Mouse (Mus musculus) forebrain, embryonic 15.5 days (tissue): ENCODE measurements at regions not wholly inside any gene's neighbourhood (a gene's known extent, or its start where the extent isn't known, plus 50 kb on each side); places are given as distances from the start of the nearest gene placed in this dataset.

Source experiments
- ATAC-seq: fragments of 200-750 bp; cut with Nextera tagmentation; replicated peaks from 2 replicates; pipeline ENCODE4 v1.8.0; 2017; ENCODE audit warnings: mild to moderate bottlenecking, moderate TSS enrichment, moderate library complexity
- H3K27ac ChIP-seq: fragments of 300-500 bp; sonication (generic); replicated peaks from 2 replicates; pipeline ENCODE4 v1.5.1; 2015; ENCODE audit warnings: mild to moderate bottlenecking, inconsistent platforms
- H3K27me3 ChIP-seq: fragments of 300-500 bp; sonication (generic); 2 replicates; pipeline ENCODE4 v1.6.1; 2015; ENCODE audit warnings: inconsistent platforms
- H3K36me3 ChIP-seq: fragments of 300-500 bp; sonication (generic); 2 replicates; pipeline ENCODE4 v1.6.1; 2015; ENCODE audit warnings: mild to moderate bottlenecking, inconsistent platforms
- H3K4me1 ChIP-seq: fragments of 300-500 bp; sonication (generic); 2 replicates; pipeline ENCODE4 v1.6.1; 2015; ENCODE audit warnings: inconsistent platforms
- H3K4me2 ChIP-seq: fragments of 300-500 bp; sonication (generic); replicated peaks from 2 replicates; pipeline ENCODE4 v1.6.1; 2015; ENCODE audit warnings: mild to moderate bottlenecking, inconsistent platforms
- H3K4me3 ChIP-seq: fragments of 300-500 bp; sonication (generic); 2 replicates; pipeline ENCODE4 v1.5.1; 2015; ENCODE audit warnings: mild to moderate bottlenecking, inconsistent platforms
- H3K9ac ChIP-seq: fragments of 300-500 bp; sonication (generic); replicated peaks from 2 replicates; pipeline ENCODE4 v1.6.1; 2015; ENCODE audit warnings: mild to moderate bottlenecking, inconsistent platforms
- H3K9me3 ChIP-seq: fragments of 300-500 bp; sonication (generic); 2 replicates; pipeline ENCODE4 v1.6.1; 2016; ENCODE audit warnings: inconsistent platforms
- WGBS: fragments of 180-500 bp; shearing (Covaris S2); methylation state at CpG from one replicate; pipeline ENCODE4 v1.1.7; 2015; ENCODE audit warnings: mixed read lengths; 5-methylcytosine and 5-hydroxymethylcytosine counted together

- Histone ChIP-seq H3K9me3 (no peaks in the 10 kb centered on the region), H3K27ac (peak overlapping the region; percentile 57), H3K4me2 (no peak overlapping the region)
These were observed 206.1 kb upstream of the Camk1g start for GRCm38 (mm10) chr1:193575986-193576713.

GRCm38 (mm10) chr1:193572827-193573226 lies 202.7 kb upstream of the Camk1g start:
- ATAC-seq, result no peak
- Histone ChIP-seq H3K36me3 (no peaks in the 10 kb centered on the region), H3K4me2 (no peak overlapping the region), H3K27me3 (no peaks in the 10 kb centered on the region), H3K9ac (no peak overlapping the region), H3K4me1 (peaks cover 14% of the 10 kb centered on the region), H3K9me3 (no peaks in the 10 kb centered on the region), H3K27ac (no peak overlapping the region), H3K4me3 (no peak overlapping the region)
- WGBS, result 83% methylated on average over 2 of the region's 2 CpGs

More at GRCm38 (mm10) chr1:193575986-193576713, 206.1 kb upstream of the Camk1g start:
- Histone ChIP-seq H3K27me3 (no peaks in the 10 kb centered on the region), H3K36me3 (no peaks in the 10 kb centered on the region), H3K9ac (no peak overlapping the region), H3K4me1 (peaks cover 14% of the 10 kb centered on the region), H3K4me3 (no peak overlapping the region)
- peak; percentile 96 for ATAC-seq
- 5% methylated on average over 12 of the region's 12 CpGs for WGBS

GRCm38 (mm10) chr1:193572411-193572810 lies 202.3 kb upstream of the Camk1g start:
- Histone ChIP-seq H3K36me3 (no peaks in the 10 kb centered on the region), H3K9ac (no peak overlapping the region), H3K27me3 (no peaks in the 10 kb centered on the region), H3K4me1 (peaks cover 14% of the 10 kb centered on the region), H3K27ac (no peak overlapping the region), H3K9me3 (no peaks in the 10 kb centered on the region), H3K4me2 (no peak overlapping the region), H3K4me3 (no peak overlapping the region)
- ATAC-seq, result no peak
- WGBS, result 94% methylated on average over 3 of the region's 3 CpGs

- H3K4me3 ChIP-seq, result no peak overlapping the region
- H3K9ac ChIP-seq, result no peak overlapping the region
- no peaks in the 10 kb centered on the region for H3K27me3 ChIP-seq
- peaks cover 9% of the 10 kb centered on the region for H3K4me1 ChIP-seq
- H3K27ac ChIP-seq, result no peak overlapping the region
- H3K4me2 ChIP-seq, result no peak overlapping the region
- H3K9me3 ChIP-seq, result no peaks in the 10 kb centered on the region
- H3K36me3 ChIP-seq, result no peaks in the 10 kb centered on the region
- ATAC-seq, result no peak
These were observed 201.0 kb upstream of the Camk1g start for GRCm38 (mm10) chr1:193571088-193571487.

- no peak for ATAC-seq
- peaks cover 5% of the 10 kb centered on the region; the same call in 1 of the 2 replicates for H3K4me1 ChIP-seq
- H3K4me2 ChIP-seq, result no peak overlapping the region
- no peak overlapping the region for H3K27ac ChIP-seq
- no peaks in the 10 kb centered on the region for H3K36me3 ChIP-seq
- 46% methylated on average over 4 of the region's 4 CpGs for WGBS
- H3K4me3 ChIP-seq, result no peak overlapping the region
- no peak overlapping the region for H3K9ac ChIP-seq
- H3K9me3 ChIP-seq, result no peaks in the 10 kb centered on the region
- H3K27me3 ChIP-seq, result no peaks in the 10 kb centered on the region
These were observed 198.6 kb upstream of the Camk1g start for GRCm38 (mm10) chr1:193568586-193569174.

- no peaks in the 10 kb centered on the region for H3K36me3 ChIP-seq
- no peaks in the 10 kb centered on the region for H3K9me3 ChIP-seq
- H3K27ac ChIP-seq, result no peak overlapping the region
- no peak for ATAC-seq
- no peak overlapping the region for H3K4me2 ChIP-seq
- no peak overlapping the region for H3K4me3 ChIP-seq
- no peaks in the 10 kb centered on the region for H3K27me3 ChIP-seq
- H3K9ac ChIP-seq, result no peak overlapping the region
- 57% methylated on average over 1 of the region's 1 CpGs for whole genome bisulfite sequencing
- H3K4me1 ChIP-seq, result peaks cover 5% of the 10 kb centered on the region; the same call in 1 of the 2 replicates
These were observed 197.1 kb upstream of the Camk1g start for GRCm38 (mm10) chr1:193567217-193567616.

GRCm38 (mm10) chr1:193564225-193564624 lies 194.1 kb upstream of the Camk1g start:
- peak; percentile 51; the same call in 1 of the 2 replicates for ATAC-seq

GRCm38 (mm10) chr1:193562242-193562641 lies 192.1 kb upstream of the Camk1g start:
- Histone ChIP-seq H3K9ac (no peak overlapping the region), H3K27ac (no peak overlapping the region), H3K9me3 (no peaks in the 10 kb centered on the region), H3K27me3 (no peaks in the 10 kb centered on the region), H3K4me1 (peaks cover 5% of the 10 kb centered on the region; the same call in 1 of the 2 replicates), H3K4me3 (no peak overlapping the region), H3K4me2 (no peak overlapping the region), H3K36me3 (no peaks in the 10 kb centered on the region)
- 93% methylated on average over 2 of the region's 2 CpGs for WGBS
- ATAC-seq, result no peak

More at GRCm38 (mm10) chr1:193564225-193564624, 194.1 kb upstream of the Camk1g start:
- H3K4me3 ChIP-seq, result no peak overlapping the region
- no peak overlapping the region for H3K9ac ChIP-seq
- no peaks in the 10 kb centered on the region for H3K27me3 ChIP-seq
- no peaks in the 10 kb centered on the region for H3K9me3 ChIP-seq
- 58% methylated on average over 3 of the region's 3 CpGs for WGBS
- no peaks in the 10 kb centered on the region for H3K36me3 ChIP-seq
- H3K4me1 ChIP-seq, result peaks cover 5% of the 10 kb centered on the region; the same call in 1 of the 2 replicates
- H3K4me2 ChIP-seq, result no peak overlapping the region
- no peak overlapping the region for H3K27ac ChIP-seq

GRCm38 (mm10) chr1:193558122-193558521 lies 188.0 kb upstream of the Camk1g start:
- Histone ChIP-seq H3K36me3 (no peaks in the 10 kb centered on the region), H3K9me3 (no peaks in the 10 kb centered on the region), H3K9ac (no peak overlapping the region), H3K27me3 (no peaks in the 10 kb centered on the region), H3K4me2 (no peak overlapping the region), H3K4me1 (no peaks in the 10 kb centered on the region), H3K27ac (no peak overlapping the region), H3K4me3 (no peak overlapping the region)
- ATAC-seq, result no peak
- 24% methylated on average over 4 of the region's 4 CpGs for WGBS

- Histone ChIP-seq H3K27me3 (no peaks in the 10 kb centered on the region), H3K27ac (no peak overlapping the region), H3K9ac (no peak overlapping the region), H3K9me3 (no peaks in the 10 kb centered on the region), H3K4me1 (no peaks in the 10 kb centered on the region; the same call in 1 of the 2 replicates), H3K4me3 (no peak overlapping the region), H3K4me2 (no peak overlapping the region), H3K36me3 (no peaks in the 10 kb centered on the region)
- ATAC-seq, result no peak
- 87% methylated on average over 3 of the region's 3 CpGs for WGBS
These were observed 184.6 kb upstream of the Camk1g start for GRCm38 (mm10) chr1:193554731-193555130.

GRCm38 (mm10) chr1:193552348-193552747 lies 182.2 kb upstream of the Camk1g start:
- ATAC-seq, result no peak

GRCm38 (mm10) chr1:193551340-193551739 lies 181.2 kb upstream of the Camk1g start:
- 53% methylated on average over 1 of the region's 1 CpGs for WGBS

More at GRCm38 (mm10) chr1:193552348-193552747, 182.2 kb upstream of the Camk1g start:
- Histone ChIP-seq H3K9me3 (no peaks in the 10 kb centered on the region), H3K27ac (no peak overlapping the region), H3K4me1 (no peaks in the 10 kb centered on the region; the same call in 1 of the 2 replicates), H3K36me3 (no peaks in the 10 kb centered on the region), H3K4me3 (no peak overlapping the region), H3K4me2 (no peak overlapping the region), H3K27me3 (no peaks in the 10 kb centered on the region), H3K9ac (no peak overlapping the region)
- WGBS, result 83% methylated on average over 2 of the region's 2 CpGs

More at GRCm38 (mm10) chr1:193551340-193551739, 181.2 kb upstream of the Camk1g start:
- Histone ChIP-seq H3K4me2 (no peak overlapping the region), H3K4me1 (no peaks in the 10 kb centered on the region; the same call in 1 of the 2 replicates), H3K27ac (no peak overlapping the region; the same call in 1 of the 2 replicates), H3K4me3 (no peak overlapping the region), H3K27me3 (no peaks in the 10 kb centered on the region), H3K9ac (no peak overlapping the region), H3K36me3 (no peaks in the 10 kb centered on the region), H3K9me3 (no peaks in the 10 kb centered on the region)
- ATAC-seq, result no peak
